Mouse (Mus musculus) layer of hippocampus, postnatal 10 days (tissue): ENCODE results near the gene Gldn. TPM values are rescaled to one million over a fixed set of nuclear protein-coding genes. Genes with fewer than 3 reads are reported as not detected.

Source experiments
- DNase-seq, 2 experiments: peaks; one replicate each; pipeline ENCODE4 v3.0.0; 2021; ENCODE audit warnings: low spot score in 2 of 2
- long read RNA-seq: library from polyadenylated mRNA; stranded (forward); transcript quantifications from one replicate; pipeline ENCODE4 v2.0.0, GENCODE M21; 2023
- total RNA-seq, 2 experiments: library from RNA; stranded (reverse); gene quantifications; 2 replicates each; pipeline ENCODE4 v1.2.3; 2021

The Gldn gene
- total RNA-seq, result 1 to 10 TPM; 1.0 to 1.6 TPM
- long read RNA-seq, result 0 reads

DNA sequence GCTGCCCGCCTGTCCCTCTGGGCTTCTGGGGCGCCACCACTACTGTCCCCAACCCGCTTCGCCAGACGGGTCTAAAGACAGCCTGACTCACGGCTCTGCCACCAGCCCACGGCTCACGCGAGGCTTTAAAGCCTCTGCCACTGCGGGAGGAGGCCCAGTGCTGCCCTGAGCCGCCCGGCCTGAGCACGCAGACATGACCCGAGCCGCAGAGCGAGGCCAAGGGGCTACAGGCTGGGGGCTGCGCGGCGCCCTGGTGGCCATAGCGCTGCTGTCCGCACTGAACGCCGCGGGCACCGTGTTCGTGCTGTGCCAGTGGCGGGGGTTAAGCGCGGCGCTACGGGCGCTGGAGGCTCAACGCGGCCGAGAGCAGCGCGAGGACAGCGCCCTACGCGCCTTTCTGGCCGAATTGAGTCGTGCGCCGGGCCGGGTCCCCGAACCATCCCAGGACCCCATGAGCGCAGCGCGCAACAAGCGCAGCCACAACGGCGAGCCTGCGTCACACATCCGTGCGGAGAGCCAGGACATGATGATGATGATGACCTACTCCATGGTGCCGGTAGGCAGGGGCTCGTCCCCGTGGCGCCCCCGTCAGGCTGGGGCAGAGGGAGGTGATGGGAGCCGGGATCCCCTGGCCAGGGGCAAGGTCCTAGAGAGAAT is at the start of gene Gldn:
Gldn (plus strand) TSS at position 156 of the 657 bp plus-strand sequence.
- peak; percentile 24 to 38 for DNase-seq

DNA sequence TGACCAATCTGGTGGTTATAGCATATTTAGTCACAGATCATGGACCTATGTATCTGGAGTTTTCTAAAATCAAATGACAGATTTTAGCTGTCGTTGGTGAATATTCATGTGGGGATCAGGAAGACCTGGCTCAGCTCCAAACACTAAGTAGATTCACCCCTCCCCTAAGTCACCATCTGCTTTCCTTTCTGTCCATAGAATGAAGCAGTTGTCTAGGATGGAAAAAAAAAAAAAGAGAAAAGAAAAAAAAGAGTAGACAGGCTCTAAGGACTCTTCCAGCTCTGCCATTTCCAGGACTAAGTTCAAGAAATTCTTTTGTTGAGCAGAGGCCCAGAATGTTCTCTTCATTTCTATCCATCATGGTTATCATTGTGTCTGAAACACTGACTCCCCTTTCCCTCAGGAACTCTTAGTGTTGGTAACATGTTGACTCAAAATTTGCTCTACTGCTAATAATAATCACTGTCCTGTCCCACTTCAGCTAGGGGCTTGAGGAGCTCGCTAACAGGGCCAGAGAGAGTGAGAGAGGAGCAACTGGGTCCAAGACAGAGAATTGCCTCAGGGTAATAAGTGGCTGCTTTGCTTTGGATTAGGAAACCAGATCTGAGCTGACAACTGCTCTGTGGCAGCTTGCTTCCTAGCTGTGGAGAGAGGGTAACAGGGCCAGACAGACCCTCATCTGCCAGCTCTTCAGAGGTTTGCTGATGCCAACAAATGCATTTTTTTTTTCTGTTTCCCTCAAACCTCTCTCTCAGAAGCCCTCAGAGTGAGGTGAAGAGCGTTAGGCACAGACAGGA is 41.2 kb upstream of the Gldn start:
- DNase-seq, result peak; percentile 25 to 30

DNA sequence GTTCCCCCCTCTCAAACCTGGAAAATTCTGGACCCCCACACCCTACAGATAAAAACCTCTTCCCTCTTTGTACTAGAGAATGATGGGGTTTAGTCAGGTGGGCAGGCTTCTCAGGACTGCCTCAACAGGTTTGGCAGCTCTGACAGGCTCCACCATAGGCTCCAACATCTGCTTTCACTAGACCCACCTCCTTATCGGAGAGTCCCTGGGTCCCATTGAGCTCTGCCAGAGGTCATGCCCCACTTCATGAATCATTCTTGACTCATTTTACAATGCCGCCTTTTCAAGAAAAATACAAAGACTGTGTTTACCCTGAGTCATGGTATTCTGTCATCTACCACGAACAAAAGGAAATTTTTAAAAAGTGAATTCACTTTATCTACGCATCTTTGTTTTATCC is 21.5 kb upstream of the Gldn start:
- DNase-seq, result no peak

DNA sequence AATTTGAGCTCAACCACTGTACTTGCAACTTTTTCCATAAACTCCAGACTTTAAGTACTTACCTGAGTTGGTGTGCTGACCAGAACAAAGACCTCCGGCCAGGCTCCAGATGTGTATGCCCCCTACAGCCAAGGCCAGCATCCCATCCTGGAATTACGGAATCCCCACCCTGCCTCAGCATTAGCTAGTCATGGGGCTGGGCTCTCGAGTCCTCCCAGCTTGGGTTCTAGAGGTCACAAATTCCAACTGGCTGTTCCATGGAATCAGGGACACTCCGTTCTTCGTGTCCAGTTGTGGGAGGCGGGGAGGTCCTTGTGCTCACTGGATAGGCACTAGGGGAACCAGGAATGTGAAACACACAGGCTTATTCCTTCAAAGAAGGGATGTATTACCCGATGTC is 18.3 kb upstream of the Gldn start, which contains the start of gene Cyp19a1:
Cyp19a1 (minus strand) TSS at position 101 of the 400 bp plus-strand sequence.
- DNase-seq, result no peak

DNA sequence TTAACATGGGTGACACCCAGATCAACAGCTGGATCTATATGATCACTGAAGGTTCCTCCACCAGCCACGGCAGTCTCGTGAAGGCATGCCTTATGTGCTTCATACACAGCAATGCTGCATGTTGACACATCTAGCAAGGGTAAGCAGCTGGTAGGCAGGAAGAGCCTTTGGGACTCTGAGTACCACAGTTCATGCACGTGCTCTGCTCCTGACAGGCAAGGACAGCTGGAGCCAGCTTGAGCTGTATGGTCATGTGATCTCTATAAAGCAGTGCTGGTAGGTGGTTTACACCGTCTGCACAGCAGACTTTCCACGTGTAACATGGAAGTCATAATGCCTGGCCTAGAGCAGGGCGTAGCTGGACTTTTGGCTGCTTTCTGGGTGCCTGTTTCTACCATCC is 16.3 kb upstream of the Gldn start:
- no peak for DNase-seq

DNA sequence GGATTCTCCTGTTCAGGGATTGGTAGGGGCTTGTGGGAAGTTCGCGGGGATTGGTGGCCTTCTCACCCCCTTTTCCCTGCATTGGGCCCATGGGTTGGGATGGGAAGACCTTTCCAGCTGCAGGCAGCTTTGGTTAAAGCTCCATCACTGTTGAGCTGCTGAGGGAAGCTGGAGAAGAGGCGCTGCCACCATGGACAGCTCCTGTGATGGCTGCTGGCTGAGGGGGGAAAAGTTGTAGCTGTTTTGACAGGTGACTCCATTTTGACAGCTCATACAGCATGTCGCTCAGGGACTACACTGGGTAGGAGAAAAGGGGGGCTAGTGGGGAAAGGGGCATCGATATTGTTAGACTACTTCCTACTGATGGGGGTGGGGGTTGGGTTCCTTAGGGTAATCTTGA is 15.4 kb upstream of the Gldn start:
- DNase-seq, result no peak

DNA sequence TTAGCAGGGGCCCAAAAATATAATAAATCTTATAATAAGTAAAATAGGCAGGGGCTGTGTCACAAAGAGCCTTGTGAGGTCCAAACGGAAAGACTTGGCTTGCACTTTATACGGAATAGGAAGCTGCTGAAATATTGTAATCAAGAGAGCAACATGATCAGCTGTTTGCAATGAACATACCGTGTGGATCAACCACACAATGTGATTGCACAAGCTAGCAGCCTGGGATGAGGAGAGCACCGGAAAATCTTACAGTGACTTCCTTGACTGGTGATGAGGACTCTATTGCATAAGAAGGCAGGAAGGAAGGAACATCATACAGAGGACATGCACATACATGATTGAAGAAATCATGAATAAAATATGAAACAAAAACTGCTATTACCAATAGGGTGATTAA is 11.0 kb upstream of the Gldn start:
- DNase-seq, result no peak

DNA sequence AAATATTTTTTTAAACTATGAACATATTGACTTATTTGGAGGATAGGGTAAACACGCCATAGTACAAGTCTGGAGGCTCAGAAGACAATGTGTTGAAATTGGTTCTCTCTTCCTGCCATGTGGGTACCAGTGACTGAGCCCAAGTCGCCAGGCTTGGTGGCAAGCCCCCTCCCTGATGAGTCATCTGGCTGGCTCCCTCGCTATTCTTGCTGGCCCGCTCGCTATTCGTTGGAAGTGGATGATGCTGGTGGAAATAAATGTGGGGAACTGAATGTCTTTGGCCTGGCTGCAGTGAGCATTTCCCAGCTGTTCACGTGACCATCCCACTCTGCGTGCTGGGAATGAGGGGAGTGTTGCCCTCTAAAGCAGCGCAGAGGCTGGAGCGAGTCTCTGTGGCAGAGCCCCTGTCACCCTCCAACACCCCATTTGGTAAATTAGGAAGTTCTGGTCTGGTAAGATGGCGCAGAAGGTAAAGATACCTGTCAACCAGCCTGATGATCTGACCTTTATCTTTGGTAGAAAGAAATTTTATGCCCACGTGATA is 7.2 kb upstream of the Gldn start:
- DNase-seq, result no peak

DNA sequence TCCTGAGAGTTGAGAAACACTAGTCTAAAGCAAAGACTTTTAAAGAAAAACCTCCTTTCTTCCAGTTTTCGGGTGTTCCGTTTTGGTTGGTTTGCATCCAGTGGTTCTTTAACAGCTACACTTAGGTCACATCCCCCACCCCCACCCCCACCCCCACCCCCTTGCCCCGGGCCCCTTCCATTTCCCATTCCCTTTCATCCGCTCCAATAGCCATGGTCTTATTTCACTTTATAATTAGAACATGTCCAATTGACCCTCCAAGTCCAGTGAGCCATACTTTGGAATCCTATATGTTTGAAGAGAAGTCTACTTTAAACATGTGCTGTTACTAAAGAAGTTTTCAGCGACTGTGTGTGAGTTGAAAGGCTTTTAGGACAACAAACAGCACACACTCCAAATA is 1.5 kb downstream of the Gldn start:
- DNase-seq, result no peak

DNA sequence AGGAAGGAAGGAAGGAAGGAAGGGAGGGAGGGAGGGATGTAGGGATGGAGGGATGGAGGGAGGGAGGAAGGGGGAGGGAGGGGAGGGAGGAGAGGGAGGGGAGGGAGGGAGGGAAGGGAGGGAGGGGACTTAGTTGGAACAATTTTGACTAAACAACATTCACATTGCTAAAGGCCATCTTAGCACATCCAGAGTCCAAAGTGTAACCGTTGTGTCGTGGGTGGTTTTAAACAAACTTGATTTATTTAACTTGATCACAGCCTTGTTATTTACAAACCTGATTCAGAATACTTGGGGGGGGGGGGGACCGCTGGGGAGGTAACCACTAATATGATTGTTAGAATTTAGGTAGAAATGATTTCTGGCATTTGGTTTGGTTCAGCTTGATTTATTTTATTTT is 13.1 kb downstream of the Gldn start:
- no peak for DNase-seq

DNA sequence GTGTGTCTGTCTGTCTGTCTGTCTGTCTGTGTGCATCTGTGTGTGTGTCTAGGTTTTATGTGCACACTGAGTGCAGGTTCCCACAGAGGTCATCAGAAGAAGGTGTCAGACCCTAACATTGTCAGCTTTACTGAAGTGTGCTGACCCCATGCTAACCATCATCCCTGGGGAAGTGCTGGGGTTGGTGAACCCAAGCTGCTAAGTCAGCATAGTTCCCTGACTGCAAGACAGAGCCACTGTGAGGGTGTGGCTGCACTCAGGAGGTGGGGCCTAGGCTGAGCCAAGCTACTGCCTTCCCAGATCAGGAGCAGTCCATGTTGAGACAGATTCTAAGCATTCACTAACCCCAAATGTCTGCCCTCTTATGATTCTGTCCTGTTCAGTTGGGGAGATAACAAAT is 13.5 kb downstream of the Gldn start:
- DNase-seq, result no peak

DNA sequence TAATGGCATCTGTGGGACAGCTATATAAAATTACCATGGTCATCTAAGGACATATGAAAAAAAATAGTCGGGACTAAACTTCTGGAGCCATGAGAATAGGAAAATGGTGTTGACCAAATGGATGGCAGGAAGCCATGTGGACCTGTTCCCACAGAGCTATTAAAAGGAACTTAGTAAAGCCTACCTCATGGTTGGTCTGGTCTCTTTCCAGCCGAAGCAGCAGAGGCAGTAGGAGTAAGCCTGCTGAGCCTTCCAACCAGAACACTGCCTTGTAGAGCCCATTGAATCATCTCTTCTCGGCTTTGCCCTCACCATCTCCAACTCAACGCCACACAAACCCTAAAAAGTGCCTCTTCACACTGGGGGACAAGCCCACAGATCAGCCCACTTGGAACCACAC is 15.0 kb downstream of the Gldn start:
- peak; percentile 41 to 53 for DNase-seq

DNA sequence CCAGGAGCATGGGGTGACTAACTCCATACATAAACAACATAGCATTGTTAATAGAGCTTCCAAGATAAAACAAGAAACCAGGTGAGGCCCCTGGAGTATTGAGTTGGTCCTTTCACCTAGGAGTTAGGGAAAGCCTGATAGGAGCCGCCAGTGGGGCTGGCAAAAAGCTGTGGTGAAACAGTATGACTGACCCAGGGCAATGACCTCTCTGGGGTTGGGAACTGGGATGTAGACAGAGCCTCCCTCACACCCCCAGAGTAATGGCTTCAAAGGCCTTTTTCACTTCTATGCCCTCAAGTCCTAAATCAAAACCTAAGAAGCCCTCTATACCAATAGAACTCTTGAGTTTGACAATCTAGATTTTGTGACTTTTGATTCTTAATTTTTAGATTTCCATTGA is 21.9 kb downstream of the Gldn start:
- no peak for DNase-seq

DNA sequence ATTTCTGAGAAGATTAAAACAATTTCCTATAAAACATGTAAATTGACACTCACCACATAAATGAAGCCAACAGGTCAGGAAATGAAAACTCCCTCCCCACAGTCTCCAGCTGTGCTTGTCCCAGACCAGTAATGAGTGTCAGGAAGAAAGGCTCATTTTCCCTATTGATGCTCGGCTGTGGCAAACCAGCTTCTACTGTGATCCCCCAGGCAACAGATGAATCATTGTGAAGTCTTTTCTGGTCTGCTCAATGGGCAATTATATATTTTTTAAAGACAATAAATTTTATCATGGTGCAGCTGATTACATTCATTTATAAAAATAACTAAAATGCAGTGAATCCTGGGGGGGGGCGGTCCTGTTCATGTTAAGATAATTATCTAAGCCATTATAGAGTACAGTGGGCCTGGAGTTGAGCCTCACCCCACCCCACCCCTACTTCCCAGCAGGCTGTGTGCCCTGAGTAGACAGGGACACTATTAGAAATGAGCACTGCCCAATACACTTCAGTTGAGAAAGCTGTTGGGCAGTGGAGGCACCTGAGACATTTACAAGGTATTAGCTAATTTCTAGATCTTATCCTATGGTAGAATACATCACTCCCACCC is 22.6 kb downstream of the Gldn start:
- DNase-seq, result no peak

DNA sequence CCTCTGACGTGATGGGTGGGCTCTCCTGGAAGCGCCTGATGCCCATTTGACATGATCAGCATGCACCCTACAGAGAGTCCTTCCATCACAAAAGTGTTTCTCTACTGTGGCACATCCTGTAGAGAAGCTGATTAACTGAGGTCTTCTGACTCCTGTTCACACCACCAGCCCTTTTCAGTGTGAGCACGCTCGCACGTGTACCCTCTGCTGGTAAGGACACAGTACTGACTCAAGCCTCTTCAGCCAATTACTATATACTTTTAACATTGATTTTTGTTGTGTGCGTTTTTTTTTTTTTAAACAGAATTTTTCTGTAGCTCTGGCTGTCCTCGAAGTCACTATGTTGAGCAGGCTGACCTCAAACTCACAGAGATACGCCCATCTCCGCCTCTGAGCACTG is 30.1 kb downstream of the Gldn start:
- DNase-seq, result no peak

DNA sequence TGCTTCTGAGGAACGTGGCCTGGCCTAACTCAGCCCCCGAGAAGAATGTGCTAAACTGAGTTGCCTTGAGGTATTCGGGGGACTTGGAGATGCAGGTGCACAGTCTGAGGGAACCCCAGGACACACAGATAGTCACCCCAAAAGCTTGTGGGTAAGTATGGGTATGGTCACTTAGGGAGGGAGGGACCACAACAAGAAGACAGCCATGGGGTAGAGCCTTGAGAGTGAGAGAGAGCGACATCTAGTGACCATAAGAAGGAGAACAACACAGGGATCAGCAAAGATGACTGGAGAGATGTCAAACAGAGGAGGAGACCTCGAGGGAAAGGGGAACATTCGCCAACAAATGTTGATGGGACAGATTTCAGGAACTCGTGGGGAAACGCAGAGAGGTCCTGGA is 37.2 kb downstream of the Gldn start:
- DNase-seq, result peak in 1 of 2 experiments; percentile 22

DNA sequence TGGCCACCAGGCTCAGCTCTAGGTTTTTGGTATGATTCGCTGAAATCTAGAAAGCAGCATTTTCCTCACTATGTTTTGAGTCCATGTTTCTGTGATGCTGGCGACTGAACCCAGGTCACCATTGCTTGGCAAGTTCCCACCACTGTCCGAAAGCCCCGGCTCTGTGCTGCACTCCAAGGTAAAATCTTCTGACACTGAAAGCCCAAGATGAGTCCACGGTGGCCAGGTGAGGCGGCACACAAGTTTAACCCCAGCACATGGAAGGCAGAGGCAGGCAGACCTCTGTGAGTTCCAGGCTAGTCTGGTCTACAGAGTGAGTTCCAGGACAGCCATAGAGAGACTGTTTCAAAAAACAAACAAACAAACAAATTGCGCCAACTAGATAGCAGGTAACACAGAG is 42.9 kb downstream of the Gldn start:
- DNase-seq, result no peak

DNA sequence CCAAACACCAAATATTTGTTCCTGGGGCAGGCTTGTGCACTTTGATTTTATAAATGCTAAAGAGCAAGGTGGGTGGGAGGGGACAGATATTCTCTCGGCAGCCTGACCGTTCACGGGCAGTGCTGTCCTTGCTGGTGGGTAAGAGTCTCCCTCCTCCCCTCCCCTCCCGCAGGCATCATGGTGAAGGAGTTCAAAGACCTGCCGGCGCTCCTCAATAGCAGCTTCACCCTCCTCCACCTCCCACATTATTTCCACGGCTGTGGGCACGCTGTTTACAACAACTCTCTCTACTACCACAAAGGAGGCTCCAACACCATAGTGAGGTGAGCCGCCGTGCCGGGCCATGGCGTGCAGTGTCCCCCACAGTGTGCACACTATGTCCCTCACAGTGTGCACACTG is 49.3 kb downstream of the Gldn start:
- no peak for DNase-seq

DNA sequence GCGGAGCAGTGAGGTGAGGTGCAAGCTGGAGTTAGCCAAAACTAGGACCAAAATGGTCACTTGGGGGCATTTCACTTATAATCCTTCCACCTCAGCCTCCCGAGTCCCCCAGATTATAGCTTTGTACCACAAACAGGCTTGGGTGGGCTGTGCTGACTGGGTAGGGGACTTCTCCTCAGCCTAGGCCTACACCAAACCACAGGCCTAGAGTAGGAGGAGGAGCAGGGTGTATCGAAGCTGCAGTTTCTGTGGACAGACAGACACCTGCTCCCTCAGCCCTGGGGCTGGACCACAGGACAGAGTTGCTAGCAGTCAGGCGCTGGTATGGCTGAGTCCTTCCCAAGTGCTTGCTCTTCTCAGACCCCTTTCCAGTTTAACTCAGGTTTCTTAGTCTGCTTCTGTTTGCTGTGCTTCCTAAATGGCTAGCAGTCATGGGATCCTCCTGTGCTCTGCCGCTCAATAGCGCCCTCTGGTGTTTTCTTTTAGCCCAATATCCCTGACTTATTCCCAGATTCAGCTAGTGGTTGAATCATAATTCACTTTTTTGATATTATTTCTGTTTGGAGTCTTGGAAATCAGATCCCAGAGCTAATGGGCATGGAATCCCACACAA is 50.4 kb downstream of the Gldn start:
- peak; percentile 73 to 81 for DNase-seq

DNA sequence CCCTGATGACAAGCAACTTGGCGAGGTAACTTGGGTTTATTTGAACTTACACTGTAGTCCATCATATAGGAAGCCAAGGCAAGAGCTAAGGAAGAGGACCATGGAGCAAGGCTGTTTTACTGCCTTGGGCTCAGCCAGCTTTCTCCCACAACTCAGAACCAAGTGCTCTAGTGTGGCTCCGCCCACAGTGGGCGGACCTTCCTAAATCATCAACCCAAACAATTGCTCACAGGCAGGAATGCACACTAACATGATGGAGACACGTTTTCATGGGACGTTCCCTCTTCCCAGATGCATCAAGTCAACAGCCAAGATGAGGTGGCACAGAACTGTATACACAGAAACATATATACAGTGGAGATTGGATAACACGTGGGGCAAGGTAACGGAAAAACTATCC is 55.7 kb downstream of the Gldn start:
- no peak for DNase-seq

DNA sequence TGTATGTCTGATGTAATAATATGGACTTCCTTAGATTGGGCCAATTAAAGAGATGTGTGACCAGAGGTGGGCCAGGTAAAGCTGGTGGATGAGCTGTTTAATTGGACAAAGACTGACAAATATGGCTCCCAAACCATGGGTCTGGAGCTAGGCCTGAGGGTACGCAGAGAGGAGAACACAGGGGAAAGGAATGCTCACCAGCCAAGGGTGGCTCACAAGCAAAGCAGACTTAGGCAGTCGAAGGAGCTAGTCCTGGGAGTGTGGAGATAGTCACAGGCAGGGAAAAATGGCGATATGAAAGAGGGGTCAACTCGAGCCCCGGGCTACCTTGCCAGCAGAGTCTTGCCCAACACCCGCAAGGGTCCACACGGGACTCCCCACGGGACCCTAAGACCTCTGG is 70.5 kb downstream of the Gldn start:
- no peak for DNase-seq
